Mouse (Mus musculus) embryonic facial prominence, embryonic 10.5 days (tissue): Measurements from ENCODE around the gene Psmb7. TPM values are rescaled to one million over a fixed set of nuclear protein-coding genes. Genes with fewer than 3 reads are reported as not detected.

Source experiments
- DNase-seq: peaks from one replicate; pipeline ENCODE4 v3.0.0-alpha.2; 2017; ENCODE audit warnings: low spot score
- H3K27ac ChIP-seq: fragments of 300-500 bp; sonication (generic); replicated peaks from 2 replicates; pipeline ENCODE4 v1.5.1; 2016; ENCODE audit warnings: mild to moderate bottlenecking
- H3K27me3 ChIP-seq: fragments of 300-500 bp; sonication (generic); replicated peaks from 2 replicates; pipeline ENCODE4 v1.6.1; 2016; ENCODE audit warnings: low read depth, mild to moderate bottlenecking; ENCODE audit not compliant: poor library complexity, severe bottlenecking
- H3K36me3 ChIP-seq: fragments of 300-500 bp; sonication (generic); replicated peaks from 2 replicates; pipeline ENCODE4 v1.6.1; 2016; ENCODE audit warnings: mild to moderate bottlenecking, moderate library complexity
- H3K4me1 ChIP-seq: fragments of 300-500 bp; sonication (generic); 2 replicates; pipeline ENCODE4 v1.6.1; 2016
- H3K4me3 ChIP-seq: fragments of 300-500 bp; sonication (generic); 2 replicates; pipeline ENCODE4 v1.5.1; 2016; ENCODE audit warnings: mild to moderate bottlenecking, moderate library complexity
- H3K9me3 ChIP-seq: fragments of 300-500 bp; sonication (generic); 2 replicates; pipeline ENCODE4 v1.6.1; 2016; ENCODE audit warnings: mild to moderate bottlenecking
- WGBS: fragments of 180-500 bp; shearing (Covaris S2); methylation state at CpG from one replicate; pipeline ENCODE4 v1.1.7; 2016; 5-methylcytosine and 5-hydroxymethylcytosine counted together
- polyA plus RNA-seq: library from polyadenylated mRNA; unstranded; fragments of >200 nt; fragmentation: Nextera tagmentation; extraction: Ambion mirVana; gene quantifications from 2 replicates; pipeline ENCODE4 v1.2.1, GENCODE M21; 2016

The Psmb7 gene
- polyA plus RNA-seq, 1 experiment from 2014 or later: 331 TPM

DNA sequence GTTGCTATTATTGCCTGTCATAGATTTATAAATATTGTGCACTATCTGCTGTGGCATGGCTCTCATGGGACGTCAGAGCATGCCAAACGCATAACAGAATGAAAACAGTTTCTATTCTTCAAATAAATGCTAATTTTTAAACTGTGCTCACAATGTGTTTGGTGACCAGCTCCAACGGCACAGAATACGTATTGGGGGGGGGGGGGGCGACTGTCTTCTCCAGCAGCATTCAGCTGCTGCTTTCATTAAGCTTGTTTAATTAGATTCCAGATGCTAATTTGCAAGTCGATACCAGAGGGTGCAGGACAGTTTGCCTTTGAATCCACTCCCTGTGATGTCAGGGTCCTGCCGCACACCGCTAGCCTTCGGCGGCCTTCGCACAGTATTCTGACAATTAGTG is 34.6 kb downstream of the Psmb7 start:
- H3K36me3 ChIP-seq: peaks cover 70% of the 10 kb centered on the region
- no peaks in the 10 kb centered on the region for H3K27me3 ChIP-seq
- H3K4me3 ChIP-seq: no peak overlapping the region
- no peaks in the 10 kb centered on the region for H3K9me3 ChIP-seq
- no peaks in the 10 kb centered on the region for H3K4me1 ChIP-seq
- no peak overlapping the region for H3K27ac ChIP-seq
- no peak for DNase-seq
- 84% methylated on average over 11 of the region's 11 CpGs for WGBS

DNA sequence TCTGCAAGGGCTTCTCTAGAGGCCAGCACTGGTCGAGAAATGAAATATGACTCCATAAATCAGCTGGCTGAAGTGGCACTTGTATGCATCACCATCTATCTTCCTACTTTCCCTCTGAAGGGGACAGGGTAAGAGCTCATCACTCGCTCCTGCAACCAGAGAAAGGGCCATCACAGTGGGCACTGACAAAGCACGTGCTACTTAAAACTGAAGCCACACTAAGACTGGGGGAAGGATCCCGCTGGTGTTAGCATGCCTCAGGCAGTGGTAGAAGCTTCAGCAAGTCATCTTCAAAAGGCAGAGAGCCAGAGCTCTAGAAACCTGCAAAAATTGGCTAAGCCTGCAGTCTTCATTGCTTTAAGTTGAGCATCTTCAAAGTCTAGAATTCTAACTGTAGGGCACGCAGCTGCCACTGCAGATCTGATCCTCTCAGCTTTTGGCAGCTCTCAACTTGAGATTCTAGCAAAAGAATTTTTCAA is 35.0 kb downstream of the Psmb7 start:
- Histone ChIP-seq H3K36me3 (peaks cover 70% of the 10 kb centered on the region), H3K4me3 (no peak overlapping the region), H3K4me1 (no peaks in the 10 kb centered on the region), H3K27me3 (no peaks in the 10 kb centered on the region), H3K27ac (no peak overlapping the region), H3K9me3 (no peaks in the 10 kb centered on the region)
- 85% methylated on average over 5 of the region's 5 CpGs for WGBS
- DNase-seq: no peak

DNA sequence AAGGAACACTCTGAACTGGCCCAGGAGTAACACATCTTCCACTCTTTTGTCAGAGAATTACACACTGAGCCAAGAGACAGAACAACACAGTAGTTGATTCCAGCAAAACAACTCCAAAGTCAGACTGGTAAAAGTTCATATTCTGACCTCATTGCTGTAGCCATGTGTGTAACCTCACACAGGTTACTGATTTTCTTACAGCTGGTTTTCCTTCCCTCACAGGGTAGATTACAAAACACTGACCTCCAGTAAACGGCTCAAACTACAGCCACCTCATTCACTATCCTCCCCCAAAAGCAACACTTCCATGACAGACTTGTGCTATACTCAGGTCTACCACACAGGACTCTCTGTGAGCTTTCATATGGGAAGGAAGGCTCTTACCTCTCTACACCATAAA is 36.2 kb downstream of the Psmb7 start:
- no peak overlapping the region for H3K4me3 ChIP-seq
- peaks cover 62% of the 10 kb centered on the region for H3K36me3 ChIP-seq

DNA sequence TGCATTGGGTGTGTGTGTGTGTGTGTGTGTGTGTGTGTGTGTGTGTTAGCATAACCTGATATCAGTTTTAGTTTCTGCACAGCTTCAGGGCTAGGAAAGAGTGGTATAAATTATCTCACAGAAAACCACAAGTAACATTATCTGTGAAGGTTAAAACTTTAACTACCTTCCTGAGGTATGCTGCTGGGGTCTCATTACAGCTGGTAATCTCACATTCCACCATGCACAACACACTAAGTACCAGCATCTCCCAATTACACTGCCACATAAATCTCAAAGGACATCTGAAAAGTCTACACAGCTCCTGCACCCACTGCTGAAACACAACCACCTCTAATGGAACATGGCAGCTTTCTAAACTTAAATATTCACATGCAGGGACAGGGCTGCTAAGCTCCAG is 43.0 kb downstream of the Psmb7 start:
- DNase-seq: no peak
- no peak overlapping the region for H3K27ac ChIP-seq
- no peaks in the 10 kb centered on the region for H3K27me3 ChIP-seq
- no peaks in the 10 kb centered on the region for H3K9me3 ChIP-seq
- H3K4me1 ChIP-seq: no peaks in the 10 kb centered on the region
- H3K4me3 ChIP-seq: no peak overlapping the region
- H3K36me3 ChIP-seq: peaks cover 21% of the 10 kb centered on the region

More for the DNA sequence above, 36.2 kb downstream of the Psmb7 start:
- Histone ChIP-seq H3K9me3 (no peaks in the 10 kb centered on the region), H3K27ac (no peak overlapping the region), H3K4me1 (no peaks in the 10 kb centered on the region), H3K27me3 (no peaks in the 10 kb centered on the region)
- 84% methylated on average over 1 of the region's 1 CpGs for WGBS
- DNase-seq: no peak

DNA sequence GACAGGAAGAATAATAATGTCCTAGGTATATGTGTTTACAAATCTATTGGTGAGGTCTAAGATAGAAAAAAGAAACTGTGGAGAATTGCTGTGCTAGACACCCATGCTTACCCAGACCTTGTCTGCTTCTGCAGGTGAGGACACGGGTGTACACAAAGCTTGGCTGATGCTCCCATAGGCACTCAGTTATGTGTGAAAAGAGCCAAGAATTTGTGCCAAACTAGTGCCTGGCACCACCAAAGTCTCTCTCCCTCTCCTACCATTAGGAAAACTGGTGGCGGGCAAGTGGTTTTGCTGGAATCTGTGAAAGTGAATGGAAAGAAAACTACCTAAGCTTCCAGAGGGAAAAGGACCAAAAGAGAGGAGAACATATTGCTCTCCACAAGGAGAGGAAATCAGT is 45.5 kb downstream of the Psmb7 start:
- no peaks in the 10 kb centered on the region for H3K9me3 ChIP-seq
- H3K4me1 ChIP-seq: no peaks in the 10 kb centered on the region
- H3K27me3 ChIP-seq: no peaks in the 10 kb centered on the region
- H3K27ac ChIP-seq: no peak overlapping the region
- WGBS: 89% methylated on average over 2 of the region's 2 CpGs
- H3K36me3 ChIP-seq: peaks cover 30% of the 10 kb centered on the region
- DNase-seq: no peak
- H3K4me3 ChIP-seq: no peak overlapping the region

DNA sequence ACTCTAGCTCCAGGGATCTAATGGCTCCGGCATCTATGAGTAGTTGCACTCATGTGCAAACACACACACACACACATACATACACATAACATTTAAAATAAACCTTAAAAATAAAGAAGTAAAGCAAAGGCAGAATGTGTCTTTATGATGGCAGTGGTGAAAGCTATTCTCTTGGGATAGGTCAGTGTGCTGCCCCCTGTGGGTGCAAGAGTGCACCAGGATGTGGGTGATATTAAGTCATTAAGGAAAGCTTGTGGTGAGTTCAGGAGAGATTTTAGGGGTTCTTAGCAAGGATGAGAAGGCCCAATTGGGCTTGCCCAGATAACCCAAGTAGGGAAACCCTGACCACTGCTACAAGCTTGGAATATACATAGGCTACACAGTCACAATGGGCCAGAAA is 46.0 kb downstream of the Psmb7 start:
- H3K4me1 ChIP-seq: no peaks in the 10 kb centered on the region
- H3K4me3 ChIP-seq: no peak overlapping the region
- H3K27me3 ChIP-seq: no peaks in the 10 kb centered on the region
- no peak overlapping the region for H3K27ac ChIP-seq
- H3K36me3 ChIP-seq: peaks cover 30% of the 10 kb centered on the region
- WGBS: 94% methylated on average over 1 of the region's 1 CpGs
- no peak for DNase-seq
- no peaks in the 10 kb centered on the region for H3K9me3 ChIP-seq

DNA sequence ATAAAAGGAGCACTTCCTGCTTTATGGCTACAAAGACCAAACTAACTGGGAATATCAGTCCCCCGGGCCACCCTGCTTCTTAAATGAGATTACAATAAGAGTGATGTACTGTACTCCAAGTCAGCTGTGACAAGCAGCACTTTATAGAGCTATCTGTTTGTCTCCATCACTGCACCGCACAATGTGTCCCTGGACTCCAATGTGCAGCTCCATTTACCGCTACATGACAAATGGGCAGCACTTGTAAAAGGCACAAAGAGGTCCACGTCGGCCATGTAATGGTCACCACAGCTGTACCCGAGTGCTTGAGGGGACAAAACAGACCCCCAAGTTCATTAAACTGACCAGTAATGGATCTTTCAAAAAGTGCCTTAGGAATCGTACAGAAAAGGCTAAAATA is 49.0 kb downstream of the Psmb7 start:
- DNase-seq: no peak
- Histone ChIP-seq H3K4me1 (peaks cover 10% of the 10 kb centered on the region; the same call in 1 of the 2 replicates), H3K4me3 (no peak overlapping the region), H3K9me3 (no peaks in the 10 kb centered on the region), H3K27me3 (no peaks in the 10 kb centered on the region), H3K36me3 (peaks cover 31% of the 10 kb centered on the region), H3K27ac (no peak overlapping the region)
- WGBS: 90% methylated on average over 7 of the region's 7 CpGs

DNA sequence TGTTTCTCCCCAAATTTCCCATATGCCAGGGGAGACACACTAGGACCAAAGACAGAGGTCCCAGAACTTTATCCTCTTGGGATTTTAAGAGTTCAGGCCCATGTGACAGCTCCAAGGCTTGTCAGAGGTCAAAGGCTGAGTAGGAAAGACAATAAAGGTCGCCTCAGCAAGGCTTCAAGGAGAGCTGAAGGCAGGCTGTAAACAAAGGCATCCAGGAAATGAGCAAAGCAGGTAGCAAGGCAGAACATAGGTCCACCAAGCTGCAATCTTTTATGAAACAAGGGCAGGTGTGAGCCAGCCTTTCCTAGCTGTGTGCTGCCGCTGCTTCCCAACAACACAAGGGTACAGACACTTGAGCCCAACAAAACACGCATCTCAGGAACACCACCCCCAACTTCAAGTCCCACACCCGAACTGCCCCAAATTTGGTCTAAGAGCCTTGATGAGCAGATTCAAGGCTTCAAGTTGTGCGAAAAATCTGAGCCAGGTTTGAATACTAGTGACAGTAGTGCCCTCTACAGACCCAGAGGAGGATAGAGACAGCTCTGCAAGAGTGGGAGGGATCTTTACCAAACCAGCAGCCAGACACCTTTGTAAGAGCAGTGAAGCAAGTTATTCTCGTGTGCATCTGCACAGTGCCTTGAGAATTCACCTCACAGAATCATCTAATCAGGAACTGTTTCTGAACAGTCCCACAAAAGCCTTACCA is 52.0 kb downstream of the Psmb7 start:
- Histone ChIP-seq H3K36me3 (peaks cover 52% of the 10 kb centered on the region), H3K27me3 (no peaks in the 10 kb centered on the region), H3K27ac (no peak overlapping the region), H3K9me3 (no peaks in the 10 kb centered on the region), H3K4me1 (peaks cover 10% of the 10 kb centered on the region; the same call in 1 of the 2 replicates), H3K4me3 (no peak overlapping the region)
- no peak for DNase-seq
- 75% methylated on average over 6 of the region's 6 CpGs for WGBS

DNA sequence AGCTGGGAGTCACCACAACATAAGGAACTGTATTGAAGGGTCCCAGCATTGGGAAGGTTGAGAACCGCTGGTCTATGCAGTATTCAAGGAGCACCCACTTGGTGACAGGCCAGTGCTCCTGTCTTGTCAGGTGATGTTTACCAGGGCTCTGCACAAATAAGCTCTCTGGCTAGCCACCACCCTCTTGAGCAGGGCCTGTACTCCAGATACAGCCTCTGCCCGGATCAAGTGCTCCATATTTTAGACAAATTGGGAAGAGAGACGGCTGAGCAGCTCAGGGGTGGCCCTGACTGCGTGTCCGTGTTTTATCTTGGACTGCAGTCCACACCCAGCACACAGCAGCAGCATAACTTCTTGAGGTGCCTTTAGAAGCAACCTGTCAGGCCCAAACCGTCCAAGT is 57.2 kb downstream of the Psmb7 start:
- Histone ChIP-seq H3K9me3 (no peaks in the 10 kb centered on the region), H3K27me3 (no peaks in the 10 kb centered on the region), H3K4me1 (peaks cover 26% of the 10 kb centered on the region), H3K36me3 (peaks cover 85% of the 10 kb centered on the region), H3K4me3 (no peak overlapping the region), H3K27ac (no peak overlapping the region)
- DNase-seq: no peak
- WGBS: 89% methylated on average over 6 of the region's 6 CpGs

DNA sequence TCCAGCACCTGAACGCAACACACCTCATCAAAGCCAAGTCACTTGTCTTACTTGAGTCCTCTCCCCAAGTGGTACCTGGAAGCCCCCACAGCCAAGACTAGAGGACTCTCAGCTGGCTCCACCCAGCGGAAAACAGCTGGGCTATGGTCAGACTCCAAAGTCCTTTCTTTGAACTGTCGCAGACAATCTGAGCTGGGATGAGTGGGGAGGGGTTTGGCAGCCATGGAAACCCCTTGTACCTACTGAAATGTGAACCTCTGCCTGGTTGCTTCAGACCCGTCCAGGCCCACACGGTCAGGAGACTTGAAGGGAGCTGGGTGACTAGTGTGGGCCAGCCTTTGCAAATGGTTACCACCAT is 58.5 kb downstream of the Psmb7 start:
- no peaks in the 10 kb centered on the region for H3K9me3 ChIP-seq
- no peak overlapping the region for H3K4me3 ChIP-seq
- peak overlapping the region; percentile 69; the same call in 1 of the 2 replicates for H3K27ac ChIP-seq
- WGBS: 42% methylated on average over 5 of the region's 5 CpGs
- H3K27me3 ChIP-seq: no peaks in the 10 kb centered on the region
- DNase-seq: peak; percentile 48
- H3K36me3 ChIP-seq: peaks cover 90% of the 10 kb centered on the region
- peaks cover 26% of the 10 kb centered on the region for H3K4me1 ChIP-seq

DNA sequence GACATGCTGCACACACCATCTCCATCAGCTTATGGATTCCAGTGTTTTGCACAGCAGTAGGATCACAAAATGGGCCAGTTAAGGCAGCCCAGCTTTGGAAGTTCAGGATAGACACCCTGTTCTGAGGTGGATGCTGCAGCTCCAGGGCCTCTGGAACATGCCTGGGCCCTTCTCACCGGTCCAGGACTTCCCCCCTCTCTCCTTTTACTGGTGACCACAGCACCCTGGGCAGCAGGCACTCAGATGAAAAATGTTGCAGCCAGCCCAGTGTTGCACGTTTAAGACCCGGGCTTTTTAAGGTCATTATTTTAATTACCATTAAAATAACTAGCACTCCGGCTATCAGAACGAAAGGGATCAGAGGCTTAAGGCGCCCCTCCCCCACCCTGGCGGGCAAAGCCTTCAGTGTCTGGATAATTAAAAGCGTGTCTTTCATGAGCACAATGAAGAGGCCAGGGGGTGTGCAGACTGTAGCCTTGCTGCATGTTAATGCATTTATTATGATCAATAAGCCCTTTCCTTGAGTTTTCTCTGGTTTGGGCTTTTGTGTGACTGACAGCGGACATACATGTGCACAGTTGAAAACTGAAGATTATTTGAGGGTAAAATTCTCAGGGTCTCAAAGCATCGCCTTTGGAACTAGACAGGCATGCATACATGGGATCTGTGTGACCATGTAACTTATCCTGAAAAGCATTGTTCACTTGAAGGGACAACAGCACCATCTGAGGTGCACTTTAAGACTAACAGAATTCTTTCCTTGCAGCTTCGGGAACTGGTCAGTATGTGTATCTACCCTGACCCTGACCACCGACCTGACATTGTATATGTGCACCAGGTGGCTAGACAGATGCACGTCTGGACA is 59.1 kb downstream of the Psmb7 start:
- peak; percentile 40 for DNase-seq
- H3K36me3 ChIP-seq: peaks cover 90% of the 10 kb centered on the region
- peaks cover 26% of the 10 kb centered on the region for H3K4me1 ChIP-seq
- no peak overlapping the region for H3K4me3 ChIP-seq
- H3K27ac ChIP-seq: peak overlapping the region; percentile 69
- no peaks in the 10 kb centered on the region for H3K9me3 ChIP-seq
- WGBS: 43% methylated on average over 13 of the region's 13 CpGs
- H3K27me3 ChIP-seq: no peaks in the 10 kb centered on the region

DNA sequence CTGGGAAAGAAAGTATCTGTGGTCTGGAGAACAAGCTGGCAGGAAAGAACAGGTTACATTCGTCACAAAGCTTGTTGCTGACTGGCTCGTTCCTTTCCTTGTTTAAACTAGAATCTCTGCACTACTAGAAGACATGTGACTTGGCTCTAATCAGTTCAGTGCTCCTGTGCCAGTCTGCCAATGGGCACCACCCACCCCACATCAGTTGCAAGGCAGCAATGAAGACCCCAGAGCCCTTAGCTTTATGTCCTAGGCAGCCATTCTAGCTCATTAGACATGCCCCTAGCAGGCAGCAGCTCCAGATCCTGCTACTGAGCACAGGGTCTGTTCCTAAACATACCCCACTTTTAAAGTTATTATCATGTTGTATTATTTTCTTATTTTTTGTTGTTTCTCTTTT is 59.9 kb downstream of the Psmb7 start:
- DNase-seq: no peak
- WGBS: 91% methylated on average over 2 of the region's 2 CpGs
- H3K36me3 ChIP-seq: peaks cover 90% of the 10 kb centered on the region

DNA sequence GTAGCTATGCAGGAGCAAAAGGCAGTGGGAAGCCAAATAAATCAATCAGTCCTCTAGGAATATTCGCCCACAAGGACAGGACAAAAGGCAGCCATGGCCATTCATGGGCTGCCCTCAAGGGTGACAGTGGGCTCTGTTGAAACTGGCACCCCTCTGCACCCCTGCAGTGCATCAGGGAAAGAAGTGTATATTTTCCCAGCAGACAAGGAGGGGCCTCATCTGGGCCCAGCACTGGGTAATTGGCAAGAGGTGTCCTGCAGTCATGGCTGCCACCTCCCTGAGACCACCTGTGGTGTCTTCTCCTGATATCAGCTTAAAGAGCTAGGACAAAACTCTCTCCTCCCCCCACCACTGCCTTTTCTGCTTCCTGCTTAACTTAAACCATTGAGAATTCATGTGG is 64.4 kb downstream of the Psmb7 start:
- H3K4me3 ChIP-seq: no peak overlapping the region
- peaks cover 18% of the 10 kb centered on the region for H3K4me1 ChIP-seq
- H3K27ac ChIP-seq: no peak overlapping the region; the same call in 1 of the 2 replicates
- H3K9me3 ChIP-seq: no peaks in the 10 kb centered on the region
- DNase-seq: no peak
- 71% methylated on average over 1 of the region's 1 CpGs for WGBS
- H3K27me3 ChIP-seq: no peaks in the 10 kb centered on the region
- peaks cover 85% of the 10 kb centered on the region for H3K36me3 ChIP-seq

More for the DNA sequence above, 59.9 kb downstream of the Psmb7 start:
- H3K27ac ChIP-seq: peak overlapping the region; percentile 69; the same call in 1 of the 2 replicates
- H3K4me3 ChIP-seq: no peak overlapping the region
- H3K27me3 ChIP-seq: no peaks in the 10 kb centered on the region
- peaks cover 31% of the 10 kb centered on the region for H3K4me1 ChIP-seq
- no peaks in the 10 kb centered on the region for H3K9me3 ChIP-seq
